In genomic region chr13:37830874-37831311, GRCm38 (mm10) we compare ENCODE assay signal across 9 mouse cellular contexts. TPM values are rescaled to one million over a fixed set of nuclear protein-coding genes. Genes with fewer than 3 reads are reported as not detected.
DNase-seq lines count a peak whose midpoint lies in the region; ATAC-seq and TF ChIP-seq lines count a peak whose summit lies in the region.
"Had no signal": no experiment of that assay in that cellular context is flagged by ENCODE, and none has a peak within 500 bp of the region (broad histone marks: within the 10 kb centered on the region; RNA-seq: fewer than 3 reads in every experiment).

No protein-coding gene starts in this region.

- H3K4me1 ChIP-seq in hindbrain, embryonic 10.5 days (replicated peaks), result peaks cover 64% of the 10 kb centered on the region
- peaks cover 8% of the 10 kb centered on the region; the same call in 1 of the 2 replicates for H3K4me1 ChIP-seq in hindbrain, postnatal 0 days (ENCODE audit: insufficient read depth, low read length)
- peaks cover 71% of the 10 kb centered on the region for H3K4me1 ChIP-seq in G1E (ENCODE audit: insufficient read depth, low read depth, low read length)
- peaks cover 5% of the 10 kb centered on the region for H3K4me1 ChIP-seq in forebrain, embryonic 14.5 days (ENCODE audit: control insufficient read depth, insufficient read depth, low read length)

- 14% methylated on average over 4 of the region's 4 CpGs for WGBS in hindbrain, embryonic 10.5 days
- WGBS in hindbrain, postnatal 0 days, result 25% methylated on average over 4 of the region's 4 CpGs
- WGBS in forebrain, embryonic 14.5 days, result 14% methylated on average over 4 of the region's 4 CpGs

- no peak for TF ChIP-seq CTCF in hindbrain, postnatal 0 days (IDR thresholded peaks at IDR 0.05; ENCODE audit: low read depth)
- no peak for TF ChIP-seq CTCF in G1E (IDR thresholded peaks at IDR 0.05; ENCODE audit: low read depth, low read length)

- H3K4me2 ChIP-seq in hindbrain, postnatal 0 days (ENCODE audit: low read depth, low read length), result no peak overlapping the region
- H3K4me2 ChIP-seq in forebrain, embryonic 14.5 days (ENCODE audit: low read length), result no peak overlapping the region
- H3K4me2 ChIP-seq: limb, embryonic 15.5 days had no signal

- peak overlapping the region; percentile 29; the same call in 1 of the 2 replicates for H3K27ac ChIP-seq in hindbrain, embryonic 10.5 days
- no peak overlapping the region for H3K27ac ChIP-seq in hindbrain, postnatal 0 days
- H3K27ac ChIP-seq in forebrain, embryonic 14.5 days (ENCODE audit: low read depth, low read length), result no peak overlapping the region
- H3K27ac ChIP-seq: limb, embryonic 15.5 days had no signal

- H3K36me3 ChIP-seq in hindbrain, embryonic 10.5 days, result no peaks in the 10 kb centered on the region
- no peaks in the 10 kb centered on the region for H3K36me3 ChIP-seq in hindbrain, postnatal 0 days (ENCODE audit: insufficient read depth, low read length)
- peaks cover 46% of the 10 kb centered on the region for H3K36me3 ChIP-seq in G1E (replicated peaks)
- H3K36me3 ChIP-seq in forebrain, embryonic 14.5 days (ENCODE audit: control insufficient read depth, insufficient read depth, low read length), result no peaks in the 10 kb centered on the region
- H3K36me3 ChIP-seq: limb, embryonic 15.5 days had no signal

- H3K4me3 ChIP-seq in hindbrain, embryonic 10.5 days, result no peak overlapping the region
- no peak overlapping the region for H3K4me3 ChIP-seq in hindbrain, postnatal 0 days (ENCODE audit: low read length)
- peak overlapping the region; percentile 24; the same call in 1 of the 2 replicates for H3K4me3 ChIP-seq in G1E (ENCODE audit: low read depth, low read length)
- no peak overlapping the region for H3K4me3 ChIP-seq in forebrain, embryonic 14.5 days (ENCODE audit: low read depth, low read length)
- H3K4me3 ChIP-seq: limb, embryonic 15.5 days had no signal

- H3K9ac ChIP-seq in hindbrain, postnatal 0 days (replicated peaks; ENCODE audit: low read length), result no peak overlapping the region
- H3K9ac ChIP-seq in forebrain, embryonic 14.5 days (ENCODE audit: low read length), result no peak overlapping the region
- H3K9ac ChIP-seq: limb, embryonic 15.5 days had no signal

- no peaks in the 10 kb centered on the region for H3K9me3 ChIP-seq in hindbrain, embryonic 10.5 days
- no peaks in the 10 kb centered on the region for H3K9me3 ChIP-seq in hindbrain, postnatal 0 days (ENCODE audit: low read length)
- no peaks in the 10 kb centered on the region for H3K9me3 ChIP-seq in G1E (replicated peaks)
- H3K9me3 ChIP-seq in forebrain, embryonic 14.5 days (replicated peaks; ENCODE audit: control insufficient read depth, low read length), result no peaks in the 10 kb centered on the region
- H3K9me3 ChIP-seq: limb, embryonic 15.5 days had no signal

- ATAC-seq in hindbrain, postnatal 0 days, result no peak
- no peak for ATAC-seq in G1E (ENCODE audit: extremely low read depth, insufficient number of reproducible peaks, low FRiP score, poor library complexity, severe bottlenecking)
- ATAC-seq in granulocyte monocyte progenitor cell, adult 5-6 weeks (replicated peaks; ENCODE audit: poor library complexity, severe bottlenecking), result peak; percentile 11; the same call in 1 of the 2 replicates
- no peak for ATAC-seq in forebrain, embryonic 14.5 days
- ATAC-seq in monocyte, adult 5-6 weeks (replicated peaks; ENCODE audit: insufficient number of reproducible peaks, low FRiP score, low TSS enrichment, poor library complexity, severe bottlenecking), result no peak

- peaks cover 34% of the 10 kb centered on the region for H3K27me3 ChIP-seq in hindbrain, embryonic 10.5 days (ENCODE audit: insufficient read depth, poor library complexity, severe bottlenecking)
- no peaks in the 10 kb centered on the region; the same call in 1 of the 2 replicates for H3K27me3 ChIP-seq in hindbrain, postnatal 0 days (ENCODE audit: insufficient read depth, low read length)
- no peaks in the 10 kb centered on the region for H3K27me3 ChIP-seq in G1E (ENCODE audit: insufficient read depth, low read length)
- H3K27me3 ChIP-seq in forebrain, embryonic 14.5 days (replicated peaks; ENCODE audit: control insufficient read depth, insufficient read depth, low read length), result peaks cover 31% of the 10 kb centered on the region
- H3K27me3 ChIP-seq: limb, embryonic 15.5 days had no signal

- no peak for DNase-seq in hindbrain, embryonic 10.5 days (ENCODE audit: low spot score)
- DNase-seq in hindbrain, postnatal 0 days (ENCODE audit: low spot score), result no peak
- DNase-seq in G1E (ENCODE audit: low spot score), result no peak
- peak; percentile 55 for DNase-seq in lung, postnatal 10 days
- no peak for DNase-seq in forebrain, embryonic 14.5 days (ENCODE audit: low spot score)
- DNase-seq in thymus, postnatal 0 days (ENCODE audit: low spot score), result no peak

RNA-seq across cellular contexts. Expression of gene Rreb1, which starts 52.7 kb away (rescaled TPM):
- 6.5 and 7.7 TPM in 2 replicates for polyA plus RNA-seq in hindbrain, embryonic 10.5 days (2016; fragmentation: Nextera tagmentation; extraction: Ambion mirVana)
- total RNA-seq in hindbrain, postnatal 0 days (2014; rRNA removed), result 6.0 and 9.3 TPM in 2 replicates
- 2.3 and 3.2 TPM in 2 replicates for polyA plus RNA-seq in hindbrain, postnatal 0 days (2015; fragmentation: Nextera tagmentation; extraction: Ambion mirVana)
- 106 and 122 TPM in 2 replicates for total RNA-seq in G1E (2014; fragmentation: Nextera tagmentation)
- 16.8 and 16.9 TPM in 2 replicates for total RNA-seq in G1E (2017)
- polyA plus RNA-seq in G1E (2012), result 81.6 and 87.2 TPM in 2 replicates
- 70.6 and 91.9 TPM in 2 replicates for total RNA-seq in granulocyte monocyte progenitor cell, adult 5-6 weeks (2014; fragmentation: Nextera tagmentation)
- 25.2 and 30.9 TPM in 2 replicates for total RNA-seq in granulocyte monocyte progenitor cell, adult 5-6 weeks (2017)
- 1.4 and 1.5 TPM in 2 replicates for polyA plus RNA-seq in forebrain, embryonic 14.5 days (2014; fragmentation: Nextera tagmentation; extraction: Ambion mirVana)
- polyA plus RNA-seq in thymus, postnatal 0 days (2015; fragmentation: Nextera tagmentation; extraction: Ambion mirVana), result 8.5 and 9.6 TPM in 2 replicates
- total RNA-seq in monocyte, adult 5-6 weeks (2017), result 13.0 to 29.9 TPM (median 18.2 TPM) in 3 replicates
